Mouse (Mus musculus) midbrain, embryonic 10.5 days (tissue): ENCODE results near the gene Trrap. TPM values are rescaled to one million over a fixed set of nuclear protein-coding genes. Genes with fewer than 3 reads are reported as not detected.

ENCODE experiments used
- microRNA-seq: library from miRNA; unstranded; fragments of <30 nt; microRNA quantifications from one replicate; pipeline ENCODE4, GENCODE M21; 2017
- polyA plus RNA-seq: library from polyadenylated mRNA; unstranded; fragments of >200 nt; fragmentation: Nextera tagmentation; extraction: Ambion mirVana; gene quantifications from 2 replicates; pipeline ENCODE4 v1.2.1, GENCODE M21; 2016

The Trrap gene
- polyA plus RNA-seq, 1 experiment from 2014 or later = 69.8 TPM

Small RNAs within 50 kb of the gene (microRNA-seq; reads per million reads assigned to microRNA genes)
- gene Mir7039 = 2.1 reads per million

Other genes with a start within 250 kb of the Trrap start
- 1.2 and 1.5 TPM in 2 replicates for gene Nptx2, start 221.8 kb upstream of the Trrap start, polyA plus RNA-seq
- 2.5 and 10.9 TPM in 2 replicates for gene Tmem130, start 5.9 kb upstream of the Trrap start, polyA plus RNA-seq
- 13.2 and 16.2 TPM in 2 replicates for gene Smurf1, start 198.1 kb downstream of the Trrap start, polyA plus RNA-seq